In the genomic region with DNA sequence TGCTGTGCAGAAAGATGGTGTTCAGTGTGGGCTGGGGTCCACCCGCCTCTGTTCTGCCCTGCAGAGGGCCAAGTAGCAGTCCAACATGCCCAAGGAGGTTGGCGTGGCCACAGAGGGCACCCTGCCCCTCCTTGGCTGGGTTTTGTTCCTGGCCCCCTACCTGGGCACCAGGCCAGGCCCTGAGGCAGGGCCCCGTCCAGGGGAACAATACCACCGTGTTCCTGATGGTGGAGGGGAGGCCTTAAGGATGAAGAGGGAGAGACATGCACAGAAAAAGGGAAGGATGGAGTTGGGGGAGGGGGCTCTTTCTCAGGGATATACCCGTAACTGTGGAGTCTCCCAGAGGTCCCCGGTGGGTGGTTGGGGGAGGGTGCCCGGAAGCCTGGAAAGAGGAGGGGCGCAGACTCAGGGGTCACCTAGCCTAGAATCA, we compare ENCODE assay signal across 8 mouse cellular contexts. TPM values are rescaled to one million over a fixed set of nuclear protein-coding genes. Genes with fewer than 3 reads are reported as not detected.
DNase-seq lines count a peak whose midpoint lies in the region; ATAC-seq and TF ChIP-seq lines count a peak whose summit lies in the region.

No protein-coding gene starts in this region.

- peak overlapping the region; percentile 65; the same call in 1 of the 2 replicates for H3K9ac ChIP-seq in neural tube, embryonic 13.5 days

- peaks cover 63% of the 10 kb centered on the region for H3K4me1 ChIP-seq in thymus, adult 2 months (replicated peaks; ENCODE audit: control insufficient read depth, insufficient read depth, low read length)
- H3K4me1 ChIP-seq in neural tube, embryonic 13.5 days (replicated peaks): peaks cover 73% of the 10 kb centered on the region

- no peak for ATAC-seq in neural tube, embryonic 13.5 days (ENCODE audit: low read depth)

- no peaks in the 10 kb centered on the region for H3K36me3 ChIP-seq in thymus, adult 2 months (ENCODE audit: control insufficient read depth, insufficient read depth, low read length)
- no peaks in the 10 kb centered on the region for H3K36me3 ChIP-seq in neural tube, embryonic 13.5 days

- 54% methylated on average over 8 of the region's 8 CpGs for WGBS in thymus, adult 2 months
- 17% methylated on average over 8 of the region's 8 CpGs for WGBS in neural tube, embryonic 13.5 days

- no peaks in the 10 kb centered on the region for H3K27me3 ChIP-seq in thymus, adult 2 months (ENCODE audit: control insufficient read depth, insufficient read depth, low read length)
- peaks cover 22% of the 10 kb centered on the region for H3K27me3 ChIP-seq in neural tube, embryonic 13.5 days

- peak overlapping the region; percentile 20; the same call in 1 of the 2 replicates for H3K27ac ChIP-seq in thymus, adult 2 months (ENCODE audit: control insufficient read depth, insufficient read depth, low read length)
- H3K27ac ChIP-seq in neural tube, embryonic 13.5 days (replicated peaks): peak overlapping the region; percentile 89

- H3K4me3 ChIP-seq in thymus, adult 2 months (ENCODE audit: control insufficient read depth, insufficient read depth, low read length): peak overlapping the region; percentile 65
- H3K4me3 ChIP-seq in neural tube, embryonic 13.5 days: peak overlapping the region; percentile 44

- TF ChIP-seq CTCF in thymus, adult 2 months (IDR thresholded peaks at IDR 0.05; ENCODE audit: borderline replicate concordance, control insufficient read depth, extremely low read depth, insufficient read depth, low read length, poor library complexity): 0 out of 2 replicates have a peak, but pooled peaks have one; percentile 15

- H3K9me3 ChIP-seq in neural tube, embryonic 13.5 days: no peaks in the 10 kb centered on the region

- peak; percentile 61 for DNase-seq in adrenal gland, adult 8-10 months
- DNase-seq in adrenal gland, postnatal 4 days (ENCODE audit: low spot score in 2 of 2): no peak
- DNase-seq in thymus, adult 2 months: no peak
- DNase-seq in thymus, postnatal 25 days: no peak
- peak; percentile 37 for DNase-seq in kidney, postnatal 14 days
- no peak for DNase-seq in cerebellum, adult 9-10 months
- no peak for DNase-seq in cerebellum, postnatal 14 days

- no peak for TF ChIP-seq POLR2A in thymus, adult 2 months (IDR thresholded peaks at IDR 0.05; ENCODE audit: control insufficient read depth, extremely low read depth, insufficient read depth, low read length, poor library complexity)

- peak overlapping the region; percentile 68 for H3K4me2 ChIP-seq in neural tube, embryonic 13.5 days

RNA-seq across cellular contexts. Expression of a gene that starts 15.1 kb away (rescaled TPM):
- total RNA-seq in adrenal gland, adult 8-10 months (2022): 1 to 10 TPM in 2 of 4 experiments, under 1 TPM in 2; 0.75 to 2.9 (median 1.2) TPM
- total RNA-seq in adrenal gland, postnatal 4 days (2021): 1 to 10 TPM; 3.1 to 4.3 TPM
- 5.5 and 8.5 TPM in 2 replicates for polyA plus RNA-seq in thymus, adult 2 months (2012; rRNA removed)
- polyA plus RNA-seq in neural tube, embryonic 13.5 days (2015; fragmentation: Nextera tagmentation; extraction: Ambion mirVana): 6.1 and 10.1 TPM in 2 replicates

RNA-seq across cellular contexts. Expression of a gene that starts 36.7 kb away (rescaled TPM):
- 10 to 100 TPM; 36.2 to 53.9 (median 48.0) TPM for total RNA-seq in adrenal gland, adult 8-10 months (2022)
- 10 to 100 TPM; 35.8 to 37.6 TPM for total RNA-seq in adrenal gland, postnatal 4 days (2021)
- 53.0 and 59.0 TPM in 2 replicates for polyA plus RNA-seq in thymus, adult 2 months (2012; rRNA removed)
- 32.9 and 34.7 TPM in 2 replicates for polyA plus RNA-seq in neural tube, embryonic 13.5 days (2015; fragmentation: Nextera tagmentation; extraction: Ambion mirVana)

RNA-seq across cellular contexts. Expression of a gene that starts 49.4 kb away (rescaled TPM):
- total RNA-seq in adrenal gland, adult 8-10 months (2022): 100 to 1,000 TPM; 171 to 296 (median 225) TPM
- total RNA-seq in adrenal gland, postnatal 4 days (2021): 100 to 1,000 TPM; 184 to 189 TPM
- polyA plus RNA-seq in thymus, adult 2 months (2012; rRNA removed): 159 and 193 TPM in 2 replicates
- polyA plus RNA-seq in neural tube, embryonic 13.5 days (2015; fragmentation: Nextera tagmentation; extraction: Ambion mirVana): 255 and 273 TPM in 2 replicates

RNA-seq across cellular contexts. Expression of a gene that starts 52.3 kb away (rescaled TPM):
- under 1 TPM; 0.38 to 0.81 (median 0.40) TPM for total RNA-seq in adrenal gland, adult 8-10 months (2022)
- total RNA-seq in adrenal gland, postnatal 4 days (2021): 1 to 10 TPM; 1.2 TPM
- 1.9 and 2.4 TPM in 2 replicates for polyA plus RNA-seq in thymus, adult 2 months (2012; rRNA removed)
- 1.4 and 1.6 TPM in 2 replicates for polyA plus RNA-seq in neural tube, embryonic 13.5 days (2015; fragmentation: Nextera tagmentation; extraction: Ambion mirVana)

RNA-seq across cellular contexts. Expression of a gene that starts 52.4 kb away (rescaled TPM):
- 10 to 100 TPM; 33.9 to 51.2 (median 40.3) TPM for total RNA-seq in adrenal gland, adult 8-10 months (2022)
- total RNA-seq in adrenal gland, postnatal 4 days (2021): 10 to 100 TPM; 30.6 to 31.7 TPM
- polyA plus RNA-seq in thymus, adult 2 months (2012; rRNA removed): 49.8 and 54.6 TPM in 2 replicates
- polyA plus RNA-seq in neural tube, embryonic 13.5 days (2015; fragmentation: Nextera tagmentation; extraction: Ambion mirVana): 24.3 and 25.6 TPM in 2 replicates

Comparison
In these comparisons a context has a peak if more than half of its experiments do, and no peak if none do; other contexts are left out.
1. DNase-seq: peak in adrenal gland, adult 8-10 months (single experiment) and kidney, postnatal 14 days (single experiment); none in adrenal gland, postnatal 4 days (0 of 2), thymus, adult 2 months (single experiment), thymus, postnatal 25 days (single experiment), cerebellum, adult 9-10 months (single experiment) and cerebellum, postnatal 14 days (0 of 2).